Mouse (Mus musculus): ENCODE results near the gene Kel. TPM values are rescaled to one million over a fixed set of nuclear protein-coding genes. Genes with fewer than 3 reads are reported as not detected.

The Kel gene
- 0.39 and 0.89 TPM in 2 replicates for polyA plus RNA-seq (2015; fragmentation: Nextera tagmentation; extraction: Ambion mirVana)

DNA sequence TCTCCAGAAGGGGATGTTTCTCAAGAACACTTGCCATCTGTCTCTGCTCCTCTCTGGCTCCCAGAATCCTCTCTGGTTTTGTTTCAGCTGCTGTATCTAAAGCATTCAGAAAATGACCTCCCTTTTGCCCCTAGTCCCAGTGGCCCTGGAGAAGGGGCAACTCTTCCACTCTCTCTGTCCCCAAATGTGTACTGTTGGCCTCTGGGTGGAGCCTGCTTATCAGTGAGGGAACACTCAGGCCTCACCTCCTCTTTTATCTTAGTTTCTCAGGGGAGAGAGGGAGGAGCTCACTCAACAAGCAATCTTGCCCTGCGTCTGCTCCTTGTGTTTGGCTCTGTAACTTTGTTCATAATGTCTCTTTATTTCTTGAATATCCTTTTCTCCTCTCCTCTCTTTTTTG lies at the start of gene Kel:
Gene Kel (minus strand): TSS at position 217 of the 400 bp plus-strand sequence.

DNA sequence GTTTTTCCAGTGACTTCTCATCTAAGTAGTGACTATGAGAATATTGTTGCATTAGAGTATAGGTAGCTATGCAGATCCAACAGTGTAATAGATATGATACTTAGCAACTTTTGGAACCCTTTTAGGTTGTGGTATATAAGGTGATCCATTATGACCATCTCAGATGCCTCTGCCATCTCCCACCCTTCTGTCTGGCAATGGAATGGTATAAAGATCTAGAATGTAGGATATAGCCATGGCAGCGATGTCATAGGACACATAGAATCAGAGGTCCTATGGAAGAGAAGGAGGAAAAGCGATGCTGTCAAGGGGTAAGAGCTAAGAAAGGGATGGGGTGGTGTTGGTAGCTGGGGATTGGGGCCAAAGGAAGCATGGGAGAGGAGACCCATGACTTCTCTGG lies 20.0 kb downstream of the Kel start, which contains the start of gene Llcfc1:
Gene Llcfc1 (plus strand): TSS at position 301 of the 400 bp plus-strand sequence.

DNA sequence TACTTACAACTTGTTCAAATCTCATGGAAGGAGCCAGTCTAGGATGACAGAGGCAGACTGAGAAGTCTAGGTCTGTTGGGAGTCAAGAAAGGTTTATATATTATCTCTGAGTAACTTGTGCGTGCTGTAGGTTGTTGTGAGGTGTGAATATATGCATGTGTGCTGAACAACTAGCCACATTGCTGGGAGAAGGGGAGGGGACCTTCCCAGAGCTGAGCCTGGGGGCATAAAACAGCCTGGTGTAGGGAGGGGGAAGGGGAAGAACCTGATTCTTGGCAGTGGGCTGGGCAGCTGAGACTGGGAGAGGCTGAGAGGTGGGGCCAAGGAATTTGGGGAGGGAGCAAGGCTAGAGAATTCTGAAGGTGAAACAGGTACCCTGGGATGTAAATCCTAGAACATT lies 23.5 kb downstream of the Kel start, which contains the start of gene Trpv5:
Gene Trpv5 (minus strand): TSS at position 101 of the 400 bp plus-strand sequence.

Other genes with a start within 250 kb of the Kel start
- gene Prss1, start 245.4 kb downstream of the Kel start, polyA plus RNA-seq (2015; fragmentation: Nextera tagmentation; extraction: Ambion mirVana) = not detected in 2 replicates
- not detected in 2 replicates for gene Prss2, start 182.6 kb downstream of the Kel start, polyA plus RNA-seq (2015; fragmentation: Nextera tagmentation; extraction: Ambion mirVana)
- gene Ephb6, start 98.9 kb downstream of the Kel start, polyA plus RNA-seq (2015; fragmentation: Nextera tagmentation; extraction: Ambion mirVana) = 4.4 and 4.6 TPM in 2 replicates
- gene Trpv6, start 67.9 kb downstream of the Kel start, polyA plus RNA-seq (2015; fragmentation: Nextera tagmentation; extraction: Ambion mirVana) = 0.12 and 0.24 TPM in 2 replicates
- gene Trpv5, start 23.6 kb downstream of the Kel start, polyA plus RNA-seq (2015; fragmentation: Nextera tagmentation; extraction: Ambion mirVana) = not detected in 2 replicates
- gene Llcfc1, start 19.9 kb downstream of the Kel start, polyA plus RNA-seq (2015; fragmentation: Nextera tagmentation; extraction: Ambion mirVana) = not detected in 2 replicates
- not detected in 2 replicates for gene Olfr459, start 70.8 kb upstream of the Kel start, polyA plus RNA-seq (2015; fragmentation: Nextera tagmentation; extraction: Ambion mirVana)
- not detected in 2 replicates for gene Pip, start 143.2 kb upstream of the Kel start, polyA plus RNA-seq (2015; fragmentation: Nextera tagmentation; extraction: Ambion mirVana)
- not detected in 2 replicates for gene Sval2, start 148.7 kb upstream of the Kel start, polyA plus RNA-seq (2015; fragmentation: Nextera tagmentation; extraction: Ambion mirVana)
- 0.28 TPM in 1 of 2 replicates, not detected in the other for gene Sval1, start 247.3 kb upstream of the Kel start, polyA plus RNA-seq (2015; fragmentation: Nextera tagmentation; extraction: Ambion mirVana)

Measured in urinary bladder, postnatal 0 days (tissue).